Mouse (Mus musculus): ENCODE results near the gene Rgl1. TPM values are rescaled to one million over a fixed set of nuclear protein-coding genes. Genes with fewer than 3 reads are reported as not detected.
"Not testable (repeated sequence)": the region's sequence is repeated elsewhere in the genome, so short reads cannot be mapped to it uniquely, and the experiment has no call there.

Gene Rgl1
- total and polyA plus RNA-seq, 2 experiments from 2014 or later = 16.2 to 16.9 TPM

GRCm38 (mm10) chr1:152788121-152788660 lies 22.0 kb upstream of the Rgl1 start:
- ATAC-seq (ENCODE audit: low FRiP score) (no peak), DNase-seq (ENCODE audit: low spot score) (no peak)
- no peaks in the 10 kb centered on the region for H3K4me1 ChIP-seq (ENCODE audit: insufficient read depth, low read length)
- H3K27ac ChIP-seq (ENCODE audit: low read depth, low read length) = no peak overlapping the region
- no peak overlapping the region for H3K4me2 ChIP-seq (ENCODE audit: low read depth, low read length, poor library complexity, severe bottlenecking)
- no peak for TF ChIP-seq CTCF (IDR thresholded peaks at IDR 0.05)
- no peak overlapping the region for H3K4me3 ChIP-seq (ENCODE audit: low read depth, low read length)
- H3K27me3 ChIP-seq (ENCODE audit: insufficient read depth, low read length) = no peaks in the 10 kb centered on the region
- H3K36me3 ChIP-seq (ENCODE audit: insufficient read depth, low read length) = no peaks in the 10 kb centered on the region
- H3K9me3 ChIP-seq (ENCODE audit: low read length) = no peaks in the 10 kb centered on the region
- no peak overlapping the region for H3K9ac ChIP-seq (replicated peaks; ENCODE audit: low read length, poor library complexity, severe bottlenecking)
- WGBS = 23% methylated on average over 4 of the region's 4 CpGs

GRCm38 (mm10) chr1:152786953-152787352 lies 20.8 kb upstream of the Rgl1 start:
- no peaks in the 10 kb centered on the region for H3K4me1 ChIP-seq (ENCODE audit: insufficient read depth, low read length)
- ATAC-seq (ENCODE audit: low FRiP score) = no peak
- H3K9ac ChIP-seq (replicated peaks; ENCODE audit: low read length, poor library complexity, severe bottlenecking) = no peak overlapping the region
- WGBS = 95% methylated on average over 4 of the region's 4 CpGs
- no peak overlapping the region for H3K4me2 ChIP-seq (ENCODE audit: low read depth, low read length, poor library complexity, severe bottlenecking)
- H3K27ac ChIP-seq (ENCODE audit: low read depth, low read length) = no peak overlapping the region
- H3K36me3 ChIP-seq (ENCODE audit: insufficient read depth, low read length) = no peaks in the 10 kb centered on the region
- H3K27me3 ChIP-seq (ENCODE audit: insufficient read depth, low read length) = no peaks in the 10 kb centered on the region
- H3K9me3 ChIP-seq (ENCODE audit: low read length) = no peaks in the 10 kb centered on the region
- H3K4me3 ChIP-seq (ENCODE audit: low read depth, low read length) = no peak overlapping the region
- TF ChIP-seq CTCF (IDR thresholded peaks at IDR 0.05) = no peak
- DNase-seq (ENCODE audit: low spot score) = no peak

GRCm38 (mm10) chr1:152785446-152785845 lies 19.3 kb upstream of the Rgl1 start:
- DNase-seq (ENCODE audit: low spot score); H3K4me1 ChIP-seq (ENCODE audit: insufficient read depth, low read length); H3K27ac ChIP-seq (ENCODE audit: low read depth, low read length); H3K9me3 ChIP-seq (ENCODE audit: low read length); H3K36me3 ChIP-seq (ENCODE audit: insufficient read depth, low read length); H3K9ac ChIP-seq (replicated peaks; ENCODE audit: low read length, poor library complexity, severe bottlenecking); H3K27me3 ChIP-seq (ENCODE audit: insufficient read depth, low read length); ATAC-seq (ENCODE audit: low FRiP score); H3K4me3 ChIP-seq (ENCODE audit: low read depth, low read length); H3K4me2 ChIP-seq (ENCODE audit: low read depth, low read length, poor library complexity, severe bottlenecking): not testable (repeated sequence)
- WGBS = 93% methylated on average over 3 of the region's 3 CpGs

GRCm38 (mm10) chr1:152784620-152785019 lies 18.5 kb upstream of the Rgl1 start:
- TF ChIP-seq CTCF (IDR thresholded peaks at IDR 0.05) = no peak
- no peaks in the 10 kb centered on the region for H3K9me3 ChIP-seq (ENCODE audit: low read length)
- ATAC-seq (ENCODE audit: low FRiP score) (no peak), DNase-seq (ENCODE audit: low spot score) (no peak)
- no peak overlapping the region for H3K4me2 ChIP-seq (ENCODE audit: low read depth, low read length, poor library complexity, severe bottlenecking)
- no peak overlapping the region for H3K27ac ChIP-seq (ENCODE audit: low read depth, low read length)
- H3K4me3 ChIP-seq (ENCODE audit: low read depth, low read length) = no peak overlapping the region
- H3K4me1 ChIP-seq (ENCODE audit: insufficient read depth, low read length) = no peaks in the 10 kb centered on the region
- H3K9ac ChIP-seq (replicated peaks; ENCODE audit: low read length, poor library complexity, severe bottlenecking) = no peak overlapping the region
- no peaks in the 10 kb centered on the region for H3K36me3 ChIP-seq (ENCODE audit: insufficient read depth, low read length)
- 97% methylated on average over 8 of the region's 8 CpGs for WGBS
- H3K27me3 ChIP-seq (ENCODE audit: insufficient read depth, low read length) = no peaks in the 10 kb centered on the region

GRCm38 (mm10) chr1:152779071-152779737 lies 13.1 kb upstream of the Rgl1 start:
- H3K4me2 ChIP-seq (ENCODE audit: low read depth, low read length, poor library complexity, severe bottlenecking) = no peak overlapping the region
- ATAC-seq (ENCODE audit: low FRiP score) = no peak
- H3K9ac ChIP-seq (replicated peaks; ENCODE audit: low read length, poor library complexity, severe bottlenecking) = no peak overlapping the region
- H3K27me3 ChIP-seq (ENCODE audit: insufficient read depth, low read length) = no peaks in the 10 kb centered on the region
- DNase-seq (ENCODE audit: low spot score) = peak; percentile 44
- no peaks in the 10 kb centered on the region for H3K4me1 ChIP-seq (ENCODE audit: insufficient read depth, low read length)
- no peak overlapping the region for H3K27ac ChIP-seq (ENCODE audit: low read depth, low read length)
- peaks cover 9% of the 10 kb centered on the region; the same call in 1 of the 2 replicates for H3K36me3 ChIP-seq (ENCODE audit: insufficient read depth, low read length)
- H3K9me3 ChIP-seq (ENCODE audit: low read length) = no peaks in the 10 kb centered on the region
- 39% methylated on average over 10 of the region's 10 CpGs for WGBS
- H3K4me3 ChIP-seq (ENCODE audit: low read depth, low read length) = no peak overlapping the region
- peak; percentile 63 for TF ChIP-seq CTCF (IDR thresholded peaks at IDR 0.05)

GRCm38 (mm10) chr1:152774601-152775000 lies 8.4 kb upstream of the Rgl1 start:
- not testable (repeated sequence) for H3K9me3 ChIP-seq (ENCODE audit: low read length); H3K4me3 ChIP-seq (ENCODE audit: low read depth, low read length); H3K27ac ChIP-seq (ENCODE audit: low read depth, low read length); H3K4me1 ChIP-seq (ENCODE audit: insufficient read depth, low read length); H3K27me3 ChIP-seq (ENCODE audit: insufficient read depth, low read length); H3K9ac ChIP-seq (replicated peaks; ENCODE audit: low read length, poor library complexity, severe bottlenecking); DNase-seq (ENCODE audit: low spot score); ATAC-seq (ENCODE audit: low FRiP score); H3K4me2 ChIP-seq (ENCODE audit: low read depth, low read length, poor library complexity, severe bottlenecking)
- H3K36me3 ChIP-seq (ENCODE audit: insufficient read depth, low read length) = peaks cover 37% of the 10 kb centered on the region
- 90% methylated on average over 3 of the region's 3 CpGs for WGBS

All from midbrain, postnatal 0 days (tissue).